Mouse (Mus musculus): ENCODE measurements around the gene Olfr811. TPM values are rescaled to one million over a fixed set of nuclear protein-coding genes. Genes with fewer than 3 reads are reported as not detected.

The Olfr811 gene
- total RNA-seq (2021) = not detected

DNA sequence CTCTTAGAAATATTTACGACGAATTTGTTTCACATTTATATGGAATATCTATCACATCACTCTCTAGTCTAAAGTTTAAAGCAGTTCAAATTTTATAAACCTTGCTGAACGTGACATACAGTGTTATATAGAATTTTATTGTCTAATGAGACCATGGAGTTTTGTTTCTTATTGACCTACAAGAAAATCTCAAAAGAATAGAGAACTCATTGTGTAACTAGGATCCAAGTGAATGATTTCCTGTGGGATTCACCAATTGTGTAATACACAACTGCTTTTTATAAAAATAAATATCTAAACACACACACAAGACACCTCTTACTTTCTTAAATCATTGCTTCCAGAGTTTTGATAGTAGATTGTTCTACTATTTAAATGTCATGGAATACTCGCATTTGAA, at the start of gene Olfr811:
Gene Olfr811, minus strand, starts transcription at position 101 of the 400 bp plus-strand sequence.
- no peak for DNase-seq (ENCODE audit: low spot score in 2 of 2)
- intact Hi-C loops (cut with DNase I) = no loop called here

DNA sequence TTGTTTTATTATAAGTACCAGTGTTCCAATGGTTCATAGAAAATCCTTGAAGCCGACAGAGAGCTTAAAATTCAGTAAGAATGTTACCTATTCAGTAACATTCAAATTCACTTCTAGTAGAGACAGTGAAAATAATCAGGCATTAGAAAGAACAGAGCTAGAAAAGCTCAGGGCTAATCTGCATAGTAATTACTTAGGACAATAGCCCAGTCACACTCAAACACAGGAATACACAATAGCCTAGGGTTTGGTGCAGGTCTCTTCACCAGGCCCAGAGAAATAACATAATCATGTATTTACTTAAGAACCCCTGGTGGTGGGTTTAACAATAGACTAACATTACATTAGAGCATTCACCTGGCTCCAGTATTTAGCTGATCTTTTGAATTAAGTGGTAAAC, 43.1 kb upstream of the Olfr811 start:
- intact Hi-C loops (cut with DNase I) = no loop called here
- no peak for DNase-seq (ENCODE audit: low spot score in 2 of 2)

DNA sequence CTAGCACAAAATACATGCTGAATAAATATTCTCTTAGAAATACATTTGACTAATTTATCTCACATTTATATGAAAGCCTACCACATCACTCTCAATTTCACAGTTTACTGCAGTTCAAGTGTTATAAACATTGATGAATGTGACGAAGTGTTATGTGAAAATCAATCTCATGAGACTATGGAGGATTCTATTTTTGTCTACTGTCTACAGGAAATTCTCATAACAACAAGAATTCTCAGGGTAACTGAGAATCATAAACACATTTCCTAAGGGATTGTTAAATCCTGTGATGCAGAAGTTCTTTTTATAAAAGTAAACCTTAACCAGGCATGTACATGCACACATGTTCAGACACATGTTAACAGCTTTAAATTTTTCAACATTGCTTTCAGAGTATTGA, 41.8 kb upstream of the Olfr811 start, which contains the start of gene Olfr812:
Gene Olfr812, minus strand, starts transcription at position 101 of the 400 bp plus-strand sequence.
- DNase-seq (ENCODE audit: low spot score in 2 of 2) = no peak
- intact Hi-C loops (cut with DNase I) = no loop called here

DNA sequence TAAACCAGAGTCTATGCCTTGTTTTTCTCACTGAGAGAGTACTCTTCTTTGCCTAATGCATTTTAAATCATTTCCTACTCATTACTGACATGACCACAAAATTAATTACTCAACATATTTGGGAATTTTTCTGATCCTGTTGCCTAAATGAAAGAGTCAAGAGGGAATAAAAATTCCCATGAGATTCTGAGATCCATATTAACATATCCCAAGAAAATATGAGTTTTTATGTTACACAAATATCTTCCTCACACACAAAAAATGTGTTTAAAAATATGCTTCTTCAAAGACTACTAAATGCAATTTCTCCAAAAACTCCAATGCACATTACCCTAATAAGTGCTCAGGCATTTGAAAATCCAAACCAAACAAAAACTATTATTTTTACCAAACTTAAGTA, 9.4 kb downstream of the Olfr811 start, which contains the start of gene Olfr810:
Gene Olfr810, minus strand, starts transcription at position 101 of the 400 bp plus-strand sequence.
- intact Hi-C loops (cut with DNase I) = no loop called here
- no peak for DNase-seq (ENCODE audit: low spot score in 2 of 2)

DNA sequence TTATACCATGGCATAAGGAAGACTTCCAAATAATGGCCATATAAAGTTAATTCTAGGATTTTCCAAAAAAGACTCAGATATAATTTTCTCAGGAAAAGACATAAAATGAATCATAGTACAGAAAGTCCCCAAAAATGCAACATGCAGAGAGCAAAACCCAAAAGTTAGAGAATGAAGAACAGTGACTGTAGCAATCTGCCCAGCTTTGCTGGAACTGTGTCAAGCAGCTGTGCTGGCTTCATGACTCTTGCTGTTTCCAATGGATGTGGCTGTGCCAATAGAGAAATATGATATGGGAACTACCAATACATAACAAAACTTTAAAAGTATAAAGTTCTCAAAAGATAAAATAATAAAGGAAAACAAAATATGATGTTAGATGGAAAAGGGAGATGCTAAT, 26.1 kb downstream of the Olfr811 start:
- intact Hi-C loops (cut with DNase I) = no loop called here
- DNase-seq (ENCODE audit: low spot score in 2 of 2) = no peak

DNA sequence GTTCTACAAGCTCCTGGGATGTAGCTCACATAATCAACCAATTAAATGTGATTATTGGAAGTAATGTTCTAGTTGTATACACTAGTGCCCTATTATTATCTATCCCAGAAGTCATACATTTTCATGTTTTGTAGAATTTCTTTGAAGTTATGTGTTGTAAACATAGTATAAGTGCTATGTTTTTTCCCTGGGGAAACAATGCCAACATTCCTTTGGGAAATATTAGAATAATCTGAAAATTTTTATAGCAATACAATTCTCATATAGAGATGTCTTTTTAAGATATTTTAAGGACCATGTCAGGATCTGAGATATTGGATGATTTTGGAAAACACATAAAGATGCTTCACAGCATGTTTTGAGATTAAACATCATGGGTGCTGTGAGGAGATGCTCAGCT, 29.9 kb downstream of the Olfr811 start, which contains the start of gene Olfr809:
Gene Olfr809, plus strand, starts transcription at position 301 of the 400 bp plus-strand sequence.
- intact Hi-C loops (cut with DNase I) = no loop called here
- no peak for DNase-seq (ENCODE audit: low spot score in 2 of 2)

DNA sequence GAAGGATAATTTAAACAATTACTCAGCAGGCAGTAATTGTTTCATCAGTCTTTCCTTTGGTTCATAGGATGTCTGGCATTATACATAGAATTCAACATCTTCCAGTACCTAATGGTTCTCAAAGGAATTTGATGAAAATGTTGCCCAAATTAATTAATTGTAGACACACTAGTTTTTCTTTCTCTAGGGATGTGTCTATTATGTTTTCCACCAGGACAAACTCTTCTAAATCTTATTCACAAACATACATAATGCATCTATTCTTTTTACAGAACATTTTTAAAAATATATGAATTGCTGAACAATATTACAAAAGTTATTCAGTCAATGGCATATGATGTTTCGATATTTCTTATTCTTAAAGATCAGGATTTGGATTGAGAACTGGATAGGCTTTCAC, 39.0 kb downstream of the Olfr811 start, which contains the start of gene Olfr808:
Gene Olfr808, plus strand, starts transcription at position 301 of the 400 bp plus-strand sequence.
- intact Hi-C loops (cut with DNase I) = no loop called here
- no peak for DNase-seq (ENCODE audit: low spot score in 2 of 2)

DNA sequence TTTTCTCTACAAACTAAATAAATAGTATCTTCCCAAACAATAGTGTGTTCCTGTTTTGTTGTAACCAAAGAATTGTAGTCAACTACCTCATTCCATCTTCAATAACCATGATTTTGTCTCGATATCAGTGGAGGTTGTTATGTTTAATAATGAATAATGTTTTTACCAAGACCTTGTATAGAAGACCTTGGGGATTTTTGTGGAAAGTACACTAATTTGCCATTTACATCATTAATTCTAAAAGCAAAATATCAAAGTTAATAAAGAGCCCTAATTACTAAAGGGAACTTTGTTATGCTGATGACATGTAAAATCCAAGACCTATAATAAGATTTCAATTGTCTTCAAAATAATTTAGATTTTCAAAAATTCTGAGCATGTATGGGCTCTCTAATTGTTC, 46.5 kb downstream of the Olfr811 start, which contains the start of gene Olfr807:
Gene Olfr807, minus strand, starts transcription at position 101 of the 400 bp plus-strand sequence.
- no peak for DNase-seq (ENCODE audit: low spot score in 2 of 2)
- intact Hi-C loops (cut with DNase I) = no loop called here

Other genes starting within 250 kb of the Olfr811 start
- gene Olfr794, start 236.7 kb downstream of the Olfr811 start, total RNA-seq (2021) = not detected
- not detected for gene Olfr796, start 191.8 kb downstream of the Olfr811 start, total RNA-seq (2021)
- not detected for gene Olfr798, start 176.5 kb downstream of the Olfr811 start, total RNA-seq (2021)
- not detected for gene Olfr799, start 166.9 kb downstream of the Olfr811 start, total RNA-seq (2021)
- gene Olfr800, start 146.7 kb downstream of the Olfr811 start, total RNA-seq (2021) = not detected
- gene Olfr801, start 130.5 kb downstream of the Olfr811 start, total RNA-seq (2021) = not detected
- gene Olfr802, start 116.2 kb downstream of the Olfr811 start, total RNA-seq (2021) = under 1 TPM; 0.07 to 0.15 TPM
- gene Olfr803, start 110.1 kb downstream of the Olfr811 start, total RNA-seq (2021) = not detected
- not detected for gene Olfr804, start 101.2 kb downstream of the Olfr811 start, total RNA-seq (2021)
- gene Olfr805, start 75.0 kb downstream of the Olfr811 start, total RNA-seq (2021) = not detected
- gene Olfr806, start 62.5 kb downstream of the Olfr811 start, total RNA-seq (2021) = not detected
- not detected for gene Olfr807, start 46.6 kb downstream of the Olfr811 start, total RNA-seq (2021)
- not detected for gene Olfr808, start 38.9 kb downstream of the Olfr811 start, total RNA-seq (2021)
- gene Olfr809, start 29.8 kb downstream of the Olfr811 start, total RNA-seq (2021) = not detected
- gene Olfr810, start 9.5 kb downstream of the Olfr811 start, total RNA-seq (2021) = not detected
- not detected for gene Olfr812, start 41.7 kb upstream of the Olfr811 start, total RNA-seq (2021)
- gene Olfr813, start 51.0 kb upstream of the Olfr811 start, total RNA-seq (2021) = not detected
- gene Olfr814, start 75.5 kb upstream of the Olfr811 start, total RNA-seq (2021) = not detected
- not detected for gene Olfr815, start 101.5 kb upstream of the Olfr811 start, total RNA-seq (2021)
- not detected for gene Olfr816, start 111.2 kb upstream of the Olfr811 start, total RNA-seq (2021)
- not detected for gene Olfr818, start 144.7 kb upstream of the Olfr811 start, total RNA-seq (2021)
- not detected for gene Olfr819, start 162.9 kb upstream of the Olfr811 start, total RNA-seq (2021)
- not detected for gene Olfr247, start 171.7 kb upstream of the Olfr811 start, total RNA-seq (2021)
- not detected for gene Gm10310, start 180.7 kb upstream of the Olfr811 start, total RNA-seq (2021)
- gene Olfr820, start 208.2 kb upstream of the Olfr811 start, total RNA-seq (2021) = not detected
- gene Olfr821, start 226.0 kb upstream of the Olfr811 start, total RNA-seq (2021) = not detected

Data from left cerebral cortex, postnatal 36 days (tissue).